Mouse (Mus musculus) natural killer cell, adult 2 months (primary cell): ENCODE results near the gene Hkdc1.

Experiments
- DNase-seq, 2 experiments: peaks; one replicate each; pipeline ENCODE4 v3.0.0; 2022; ENCODE audit warnings: low spot score in 2 of 2

Gene Hkdc1

DNA sequence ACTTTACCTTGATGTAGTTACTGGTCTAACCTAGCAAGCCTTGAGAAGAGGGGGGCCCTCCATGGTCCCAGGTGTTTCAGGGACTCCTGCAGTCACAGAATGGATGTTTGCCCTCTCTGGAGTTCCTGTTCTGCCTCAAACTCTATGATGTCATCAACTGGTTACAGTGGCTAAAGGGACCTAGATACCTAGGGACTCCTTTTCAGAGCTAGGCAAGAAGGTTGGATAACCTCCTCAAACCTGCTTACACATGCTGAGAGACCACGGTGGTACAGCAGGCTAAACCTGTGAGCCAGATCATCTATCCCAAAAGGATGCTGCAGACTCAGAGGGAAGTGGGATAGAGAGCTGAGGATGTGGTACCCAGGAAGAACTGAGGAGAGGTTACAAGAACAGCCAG, 42.5 kb downstream of the Hkdc1 start, which contains the start of gene Hk1:
Gene Hk1, minus strand, starts transcription at position 101 of the 400 bp plus-strand sequence.
- DNase-seq: no peak

DNA sequence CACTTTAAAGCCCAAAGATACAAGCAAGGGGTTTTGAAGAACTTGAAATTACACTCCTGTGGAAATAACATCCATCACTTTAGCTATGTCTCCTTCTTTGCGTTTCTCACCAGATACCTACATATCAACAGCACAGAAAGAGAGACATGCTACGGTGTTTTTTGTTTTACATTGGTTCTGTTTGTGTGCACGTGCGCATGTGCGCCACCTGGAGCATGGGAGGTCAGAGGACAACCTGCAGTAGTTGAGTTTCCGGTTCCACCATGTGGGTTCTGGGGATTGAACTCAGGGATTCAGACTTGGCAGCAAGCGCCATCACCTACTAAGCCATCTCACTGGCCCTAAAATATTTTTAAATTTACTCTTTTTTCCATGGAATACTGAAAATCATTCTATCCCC, 63.5 kb downstream of the Hkdc1 start:
- no peak for DNase-seq

DNA sequence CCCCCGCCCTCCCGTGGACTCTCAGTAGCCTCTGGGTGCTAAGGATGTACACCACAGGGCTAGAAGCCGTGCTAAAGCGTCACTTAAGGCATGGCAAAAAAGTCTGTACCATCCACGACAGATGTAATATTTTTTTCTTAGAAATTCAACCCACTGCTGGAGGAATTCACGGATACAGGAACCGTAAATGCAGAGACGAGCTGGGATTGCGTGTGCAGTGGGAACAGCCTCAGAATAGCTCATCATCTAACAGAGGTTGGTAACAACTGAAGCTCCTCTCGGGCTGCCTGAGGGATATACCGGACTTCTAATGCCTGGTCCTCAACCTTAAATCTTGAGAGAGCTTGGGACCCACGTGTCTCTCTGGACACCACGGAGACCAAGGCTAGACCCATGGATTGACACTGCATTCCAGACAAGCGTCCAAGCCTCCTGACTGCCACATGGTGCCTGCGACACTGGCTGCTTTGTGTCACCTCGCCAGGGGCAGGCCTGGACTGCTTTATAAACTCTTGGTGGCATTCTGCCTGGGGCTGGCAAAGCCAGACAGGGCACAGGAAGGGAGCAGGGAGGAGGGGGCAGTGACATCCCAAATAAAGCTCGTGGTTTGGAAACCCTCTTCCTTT, 66.1 kb downstream of the Hkdc1 start:
- no peak for DNase-seq

DNA sequence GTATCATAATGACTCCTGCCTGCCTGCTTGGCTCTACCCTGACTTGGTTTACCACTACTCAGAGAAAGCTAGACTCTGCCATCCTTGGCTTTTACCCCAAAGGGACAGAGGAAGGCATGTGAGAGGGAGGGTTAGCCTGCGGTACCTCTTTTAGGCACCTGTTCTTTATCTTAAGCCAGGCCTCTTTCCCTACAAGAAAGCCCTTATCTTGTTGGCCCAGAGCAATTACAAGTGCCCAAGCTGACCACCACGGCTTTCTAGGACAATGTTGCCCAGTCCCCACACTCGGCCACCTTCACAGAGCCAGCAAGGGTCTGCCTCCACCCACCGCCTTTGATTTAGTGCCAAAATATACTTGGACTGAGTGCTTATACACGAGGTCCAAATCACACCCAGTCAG, 77.1 kb downstream of the Hkdc1 start:
- no peak for DNase-seq

DNA sequence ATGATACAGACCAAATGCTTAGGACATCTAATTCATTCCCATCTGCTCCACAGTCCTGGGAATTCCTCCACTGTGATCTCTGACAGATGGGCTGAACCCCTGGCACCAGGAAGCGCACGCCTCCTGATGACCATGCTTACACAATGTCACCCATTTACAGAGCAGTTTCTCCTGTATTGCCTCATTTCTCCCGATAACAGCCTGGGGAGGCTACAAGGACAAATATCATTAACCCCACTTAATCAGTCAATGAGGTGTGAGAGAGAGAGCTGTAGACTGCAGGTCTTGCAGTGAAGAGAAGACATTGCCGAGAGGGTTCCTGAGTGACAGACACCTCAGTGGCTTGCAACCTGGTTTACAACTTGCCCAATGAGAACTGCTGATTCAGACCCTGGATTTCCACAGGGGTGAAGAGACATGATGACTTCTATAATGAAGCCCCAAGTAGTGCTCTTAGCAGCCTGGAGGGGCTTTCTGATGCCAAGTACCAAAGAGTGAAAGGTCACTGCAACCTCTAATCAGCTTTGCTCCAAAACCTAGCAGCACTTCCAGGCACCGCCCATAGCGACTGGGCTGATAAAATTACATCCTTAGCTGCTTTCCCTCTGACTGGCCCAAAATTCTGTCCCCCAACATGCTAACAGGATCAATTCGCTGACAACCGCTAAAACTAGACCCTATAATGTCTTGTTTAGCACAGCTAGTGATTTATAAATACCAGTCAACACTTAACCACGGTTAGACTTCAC, 78.1 kb downstream of the Hkdc1 start:
- no peak for DNase-seq

DNA sequence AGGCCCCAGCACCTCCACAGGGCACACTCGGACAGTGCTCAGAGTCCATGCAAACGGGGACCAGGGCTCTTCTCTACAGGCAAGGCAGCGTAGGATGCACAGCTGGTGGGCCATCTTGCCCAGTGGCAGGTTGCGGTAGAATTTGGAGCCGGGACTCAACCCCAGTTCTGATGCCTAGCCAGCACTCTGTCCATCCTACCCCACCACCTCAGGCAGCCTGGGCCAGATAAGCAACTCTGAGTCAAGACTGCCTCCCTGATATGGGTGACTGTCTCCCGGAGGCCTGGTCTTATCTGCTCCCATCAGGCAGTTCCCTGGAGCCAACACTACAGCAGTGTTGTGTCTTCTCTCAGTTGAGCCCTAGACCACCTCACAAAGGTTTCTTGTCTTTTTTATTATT, 79.8 kb downstream of the Hkdc1 start:
- no peak for DNase-seq

DNA sequence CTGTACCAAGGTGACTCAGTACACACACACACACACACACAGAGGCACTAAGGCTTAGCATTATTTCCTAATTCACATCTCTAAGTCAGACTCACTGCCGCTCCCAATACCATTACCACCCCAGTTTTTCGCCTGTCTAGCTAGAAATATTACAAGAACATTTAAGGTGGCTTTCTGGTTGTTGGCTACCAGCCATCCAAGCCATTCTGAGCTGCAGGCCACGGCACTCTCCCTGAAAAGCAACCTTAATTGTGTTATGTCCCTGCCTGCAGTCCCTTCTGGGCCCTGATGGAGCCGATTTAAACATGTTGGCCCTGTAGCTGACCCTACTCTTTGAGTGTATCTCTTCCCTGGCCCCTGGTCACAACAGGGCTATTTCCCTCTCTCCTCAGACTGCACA, 80.3 kb downstream of the Hkdc1 start:
- DNase-seq: no peak

DNA sequence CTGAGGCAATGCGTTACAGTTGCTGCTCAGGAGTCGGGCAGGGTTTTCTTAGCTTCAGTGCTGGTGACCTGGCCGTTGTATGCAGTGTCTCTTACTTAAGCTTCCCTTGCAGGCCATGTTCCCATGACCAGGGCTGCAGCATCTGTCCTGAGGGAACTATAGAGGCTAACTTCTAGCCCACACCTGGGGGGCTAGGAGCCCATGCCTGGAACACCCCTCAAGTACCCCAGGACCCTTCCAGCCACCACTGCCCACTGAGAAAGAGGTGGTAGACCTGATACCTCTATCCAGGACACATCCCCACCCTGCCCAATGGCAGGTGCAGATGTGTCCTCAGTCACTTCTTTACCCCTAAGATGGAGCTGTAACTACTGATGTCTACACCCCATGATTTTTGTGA, 81.3 kb downstream of the Hkdc1 start:
- DNase-seq: no peak

DNA sequence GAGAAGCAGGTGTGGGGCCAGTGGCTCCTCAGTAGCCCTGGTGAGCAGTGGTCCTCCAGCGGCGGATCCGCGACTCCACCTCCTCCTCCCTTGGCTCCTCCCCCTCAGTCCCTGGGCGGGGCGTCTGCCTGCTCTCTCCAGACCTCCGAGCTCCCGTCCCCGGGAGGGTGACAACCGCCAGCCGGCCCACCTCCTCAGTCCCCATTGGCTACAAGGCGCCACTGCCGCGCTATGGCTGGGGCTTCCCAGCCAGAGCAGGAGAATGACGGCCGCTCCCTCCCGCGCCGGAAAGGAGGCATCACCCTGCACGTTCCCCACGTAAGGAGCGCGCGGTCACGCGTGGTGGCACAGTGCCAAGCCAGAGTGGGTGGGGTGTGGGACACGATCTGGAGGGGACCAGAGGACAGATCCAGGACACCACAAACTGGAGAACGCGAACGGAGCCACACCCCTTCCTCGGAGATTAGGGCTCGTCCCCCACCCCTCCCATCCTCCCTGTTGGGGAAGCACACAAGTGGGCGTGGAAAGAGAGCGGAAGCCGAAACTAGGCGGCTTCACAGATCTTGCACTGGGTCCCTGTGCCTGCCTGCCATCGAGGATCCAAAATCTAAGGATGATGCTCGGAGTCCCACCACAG, 82.1 kb downstream of the Hkdc1 start:
- peak; percentile 96 to 98 for DNase-seq

DNA sequence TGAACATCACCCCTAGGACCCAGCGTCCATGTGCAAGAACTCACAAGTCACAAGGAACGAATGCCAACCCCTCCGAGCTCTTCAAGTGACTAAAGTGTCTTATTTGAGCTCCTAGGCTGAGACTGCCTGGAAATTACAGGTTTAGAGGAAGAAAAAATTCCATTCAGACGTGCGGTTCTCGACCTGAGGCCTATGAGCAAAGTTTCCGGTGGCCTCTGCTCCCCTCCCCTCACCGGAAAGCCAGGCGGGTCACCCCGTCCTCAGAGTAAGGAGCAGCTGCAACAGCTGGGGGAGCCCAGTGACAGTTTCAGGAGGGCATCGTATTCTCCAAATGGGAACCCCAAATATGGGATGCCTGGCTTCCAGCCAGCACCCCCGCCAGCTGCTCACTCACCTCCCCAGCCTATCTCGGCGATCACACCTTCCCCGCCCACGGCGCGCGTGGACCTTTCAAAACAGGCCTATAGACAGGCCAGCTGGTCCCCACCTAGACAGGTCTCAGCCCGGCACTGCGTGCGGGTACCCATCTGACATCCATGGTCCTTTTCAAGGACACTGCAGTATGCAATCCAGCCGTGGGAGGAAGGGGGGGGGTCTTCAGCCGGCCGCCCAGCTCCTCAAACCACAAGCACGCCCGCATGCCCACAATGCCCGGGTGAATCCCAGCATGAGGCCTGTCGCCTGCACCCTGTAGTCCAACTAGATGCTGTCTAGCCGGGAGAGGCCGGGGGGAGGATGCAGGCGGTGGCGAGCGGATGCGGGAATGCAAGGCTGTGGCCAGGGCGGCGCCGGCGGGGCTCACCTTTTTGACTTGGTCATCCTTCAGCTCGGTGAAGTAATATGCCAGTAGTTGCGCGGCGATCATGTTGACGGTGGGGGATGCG, 82.8 kb downstream of the Hkdc1 start:
- peak; percentile 43 to 47 for DNase-seq

DNA sequence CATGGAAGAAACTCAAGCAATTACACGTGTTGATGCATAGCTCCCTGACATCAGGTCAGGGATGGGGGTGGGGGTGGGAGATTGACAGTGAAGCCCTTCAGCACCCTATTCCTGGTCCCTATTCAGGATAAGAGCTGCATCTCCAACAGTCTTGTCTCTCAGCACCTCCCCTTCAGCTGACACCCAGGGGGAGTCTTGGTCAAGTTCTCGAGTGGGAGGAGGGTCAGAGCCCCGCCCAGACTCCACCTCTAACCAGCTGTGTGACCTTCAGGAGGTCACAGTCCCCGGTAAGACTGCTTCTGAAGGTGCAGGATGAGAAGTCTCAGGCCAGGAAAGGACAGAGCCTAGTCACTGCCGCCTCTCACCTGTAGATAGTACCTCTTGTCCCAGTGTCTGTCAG, 83.7 kb downstream of the Hkdc1 start:
- DNase-seq: no peak

DNA sequence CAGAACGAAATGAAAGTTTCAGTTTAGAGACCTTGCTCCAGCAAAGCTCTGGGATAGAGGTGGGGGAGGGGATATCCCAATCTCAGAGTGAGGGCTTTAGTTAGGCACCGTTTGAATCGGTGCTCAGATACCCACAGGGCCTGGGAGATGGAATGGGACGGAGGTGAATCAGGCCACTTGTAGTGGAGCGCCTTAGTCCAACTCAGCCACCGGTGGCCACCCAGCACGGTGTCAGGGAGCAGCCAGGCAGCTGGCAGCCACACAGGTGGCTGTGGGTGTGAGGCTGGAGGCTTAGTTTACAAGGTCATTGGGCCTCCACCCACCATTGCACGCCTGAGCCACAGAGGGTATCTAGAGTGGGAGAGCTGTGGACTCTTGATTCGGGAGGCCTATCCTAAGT, 84.1 kb downstream of the Hkdc1 start:
- DNase-seq: no peak

DNA sequence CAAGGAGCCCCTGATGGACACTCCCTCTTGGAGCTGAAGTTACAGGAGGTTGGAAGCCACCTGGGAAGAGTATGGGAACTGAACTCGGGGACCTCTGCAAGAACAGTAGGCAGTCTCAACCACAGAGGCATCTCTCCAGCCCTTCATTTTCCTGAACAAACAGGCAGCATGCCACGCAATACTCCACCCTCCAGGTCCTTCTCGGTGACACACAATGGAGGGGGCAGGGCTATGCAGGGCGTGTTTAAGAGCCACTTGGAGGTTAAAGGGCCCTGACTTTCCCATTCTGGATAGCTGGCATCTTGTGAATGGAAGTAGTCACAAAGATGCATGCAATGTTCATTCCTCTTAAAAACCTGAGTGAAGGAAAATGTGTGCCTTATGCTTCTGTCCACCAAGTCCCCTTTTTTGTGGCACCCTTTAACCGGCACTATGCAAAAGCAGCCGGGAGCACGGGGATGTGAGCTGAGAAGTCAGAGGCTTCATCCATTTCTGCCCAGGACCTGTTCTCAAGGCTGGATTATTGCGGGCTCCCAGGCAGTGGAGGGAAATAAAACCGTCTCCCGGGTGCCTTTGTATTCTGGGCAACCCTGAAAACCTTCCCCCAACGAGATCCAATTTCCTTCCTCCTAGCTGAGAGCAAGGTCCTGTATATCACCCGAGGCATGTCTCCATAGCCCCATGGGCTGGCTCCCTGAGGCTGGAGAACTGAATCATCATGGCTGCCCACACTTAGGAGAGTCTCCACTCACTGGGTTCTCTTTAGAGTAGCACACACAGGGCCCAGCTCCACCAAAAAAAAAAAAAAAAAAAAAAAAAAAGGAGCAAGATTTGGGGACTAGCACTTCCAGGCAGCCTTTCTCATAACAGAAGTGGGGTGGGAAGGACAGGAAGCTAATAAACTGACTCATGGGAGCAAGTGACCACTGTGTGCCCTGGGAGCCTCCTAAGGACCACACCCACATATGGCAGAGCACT, 85.4 kb downstream of the Hkdc1 start:
- DNase-seq: no peak

DNA sequence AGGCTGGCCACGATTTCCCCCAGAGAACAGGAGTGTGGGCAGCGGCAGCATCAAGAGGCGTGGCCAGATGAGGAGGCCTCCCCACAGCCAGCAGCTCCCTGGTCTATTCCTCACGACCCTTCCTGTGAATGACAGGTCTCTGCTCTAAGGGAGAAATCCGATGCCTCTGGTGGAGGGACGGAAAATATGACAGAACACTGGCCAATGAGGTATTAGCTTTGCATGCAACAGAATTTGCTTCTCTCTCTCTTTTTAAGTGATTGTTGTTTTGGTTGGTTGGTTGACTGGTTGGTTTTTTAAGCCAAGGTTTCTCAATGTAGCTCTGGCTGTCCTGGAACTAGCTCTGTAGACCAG, 86.9 kb downstream of the Hkdc1 start:
- no peak for DNase-seq

DNA sequence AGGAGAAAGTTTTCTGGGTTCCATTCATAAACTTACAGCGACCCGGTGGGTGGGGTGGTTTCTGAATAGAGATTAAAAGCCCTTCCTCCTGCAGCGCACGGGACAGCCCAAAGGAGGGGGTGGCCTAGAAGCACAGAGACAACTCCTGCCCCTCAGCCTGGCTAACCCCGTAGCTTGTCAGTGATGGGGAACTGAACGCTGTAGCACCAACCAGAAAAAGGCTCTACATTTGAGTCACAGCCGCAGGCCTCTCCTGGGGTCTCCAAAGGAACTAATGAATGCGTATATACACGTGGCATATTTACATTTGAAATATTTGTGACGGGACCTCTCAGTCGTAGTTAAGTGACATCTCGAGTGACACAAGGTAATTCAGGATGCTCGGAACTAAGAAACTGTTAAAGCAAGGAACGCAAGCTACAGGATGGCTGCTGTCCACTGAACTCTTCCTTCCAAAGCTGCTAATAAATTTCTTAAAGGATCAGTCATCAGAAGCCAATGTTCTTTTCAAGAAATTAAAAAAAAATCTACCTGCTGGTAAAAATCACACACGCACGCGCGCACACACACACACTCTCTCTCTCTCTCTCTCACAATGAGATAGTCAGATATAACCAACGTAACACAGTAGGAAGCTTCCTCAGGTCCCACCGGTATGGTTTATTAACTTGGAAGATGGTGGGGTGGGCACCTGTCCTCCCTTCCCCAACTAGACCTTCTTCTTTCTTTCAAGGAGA, 87.4 kb downstream of the Hkdc1 start:
- no peak for DNase-seq

DNA sequence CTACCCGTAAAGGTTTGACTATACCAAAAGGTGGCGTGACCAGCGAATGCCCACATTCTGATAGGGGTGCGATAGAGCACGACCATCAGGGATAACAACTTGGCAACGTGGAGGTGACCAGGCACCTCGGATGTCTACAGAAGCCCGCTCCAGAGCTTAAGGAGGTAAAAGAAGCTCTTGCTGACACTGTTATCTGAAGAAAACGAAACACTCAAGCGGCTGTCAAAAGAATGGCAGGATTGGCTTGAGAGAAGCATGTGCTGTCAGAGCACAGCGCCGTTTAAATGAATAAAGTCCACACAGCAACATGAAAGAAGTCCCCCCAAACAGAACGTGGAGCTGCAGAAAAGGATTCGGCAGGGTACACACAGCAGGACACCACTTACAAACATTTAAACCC, 89.0 kb downstream of the Hkdc1 start:
- DNase-seq: no peak
